Mouse (Mus musculus): ENCODE results near the gene 4933427D14Rik. TPM values are rescaled to one million over a fixed set of nuclear protein-coding genes. Genes with fewer than 3 reads are reported as not detected.

The 4933427D14Rik gene
- 1 to 10 TPM; 4.7 to 5.2 TPM for total RNA-seq (2021)
- long read RNA-seq, experiment 1, partial matches to known transcripts: 0 of 1 reads
- long read RNA-seq, experiment 1, other reads (novel, unspliced or antisense): 1 of 1 reads
- long read RNA-seq, experiment 2, partial matches to known transcripts: 1 of 4 reads
- long read RNA-seq, experiment 2, other reads (novel, unspliced or antisense): 3 of 4 reads

DNA sequence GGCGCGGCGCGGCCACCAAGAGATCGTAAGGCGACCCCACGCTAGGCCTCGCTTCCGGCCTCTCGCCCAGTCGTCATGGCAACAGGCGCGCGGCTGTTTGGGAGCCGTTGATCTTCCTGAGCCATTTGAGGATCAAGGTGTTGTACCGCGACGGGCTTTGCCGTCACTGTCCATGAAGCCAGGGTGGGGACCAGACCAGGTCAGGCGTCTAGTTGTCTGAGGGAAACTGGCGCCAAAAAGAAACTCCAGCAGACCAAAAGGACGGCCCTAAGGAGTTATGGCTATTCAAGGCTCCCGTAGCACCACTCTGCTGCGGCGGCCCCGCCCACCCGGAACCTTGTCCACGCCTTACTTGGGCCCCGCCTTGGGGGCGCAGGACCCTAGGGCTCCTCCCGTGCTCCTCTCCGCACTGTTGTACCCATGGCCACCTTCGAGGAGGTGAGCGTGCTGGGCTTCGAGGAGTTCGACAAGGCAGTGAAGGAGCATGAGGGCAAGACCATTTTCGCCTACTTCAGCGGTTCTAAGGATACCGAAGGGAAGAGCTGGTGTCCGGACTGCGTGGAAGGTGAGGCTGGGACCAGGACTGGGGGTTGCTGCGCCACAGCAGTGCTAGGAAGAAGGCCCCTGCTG is at the start of gene 4933427D14Rik, which contains the start of gene Txndc17:
TSS of gene 4933427D14Rik (minus strand) at position 256 of the 630 bp plus-strand sequence.
TSS of gene Txndc17 (plus strand) at position 344 of the 630 bp plus-strand sequence.
- peak; percentile 87 for DNase-seq
- intact Hi-C loops (cut with DNase I): loop anchor here (5.0 kb wide), 1 partner anchor 155 kb away; no protein-coding TSS in a partner anchor

DNA sequence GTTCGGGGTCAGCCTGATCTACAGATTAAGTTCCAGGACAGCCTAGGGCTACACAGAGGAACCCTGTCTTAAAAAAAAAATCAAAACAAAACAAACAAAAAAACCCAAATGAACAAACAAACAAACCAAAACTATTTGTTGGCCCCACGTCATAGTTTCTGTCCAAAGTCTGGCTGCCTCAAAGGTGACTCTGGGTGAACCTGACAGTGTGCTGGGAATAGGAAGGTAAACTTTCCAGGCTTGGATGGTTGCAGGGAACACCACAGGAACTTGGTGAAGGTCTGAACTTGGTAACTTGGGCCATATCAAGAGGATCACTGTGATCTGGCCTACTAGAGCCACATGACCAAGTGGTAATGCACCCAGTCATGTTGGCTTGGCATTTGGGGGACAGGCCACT is 49.2 kb upstream of the 4933427D14Rik start:
- no peak for DNase-seq
- intact Hi-C loops (cut with DNase I): no loop called here

DNA sequence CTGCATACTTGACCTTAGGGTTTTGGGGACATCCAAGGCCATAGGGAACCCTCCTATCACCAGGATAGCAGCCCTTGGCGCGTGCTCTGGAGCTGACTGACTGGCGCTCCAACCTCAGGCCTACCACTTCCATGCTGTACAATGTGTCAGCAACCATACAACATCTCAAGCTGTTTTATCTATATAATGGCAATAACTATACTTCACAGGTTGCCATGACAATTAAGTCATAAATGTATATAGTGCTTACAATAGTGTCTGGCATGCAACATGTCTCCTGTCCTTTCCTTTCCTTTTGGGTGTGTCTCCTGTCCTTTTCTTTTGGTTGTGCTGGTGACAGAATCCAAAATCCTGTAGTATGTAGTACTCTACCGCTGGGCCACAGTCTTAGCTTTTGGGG is 48.4 kb upstream of the 4933427D14Rik start:
- no peak for DNase-seq
- intact Hi-C loops (cut with DNase I): no loop called here

DNA sequence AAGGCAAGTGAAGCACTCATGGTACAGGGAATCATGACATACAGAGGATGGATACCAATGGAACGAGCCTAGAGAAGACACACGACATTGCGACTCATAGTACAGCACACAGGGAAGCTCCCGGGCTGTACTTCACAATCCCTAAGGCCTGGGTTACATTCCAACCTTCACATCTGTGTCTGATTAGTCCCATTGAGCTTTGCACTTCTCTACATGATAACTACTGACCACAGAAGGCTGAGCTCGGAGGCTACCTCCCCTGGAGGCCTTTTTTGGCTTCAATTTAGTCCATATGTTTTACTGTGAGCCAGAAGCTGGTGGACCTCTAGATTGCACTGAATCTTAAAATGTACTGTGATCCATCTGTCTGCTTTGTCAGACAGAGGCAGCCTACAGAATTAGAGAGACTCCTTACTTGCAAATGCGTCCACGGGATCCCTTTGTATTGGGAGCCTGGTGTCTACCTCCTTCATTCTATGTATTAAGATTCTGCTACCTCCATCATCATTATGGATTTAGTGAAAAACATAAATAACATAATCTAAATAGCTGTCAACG is 38.0 kb upstream of the 4933427D14Rik start:
- no peak for DNase-seq
- intact Hi-C loops (cut with DNase I): no loop called here

DNA sequence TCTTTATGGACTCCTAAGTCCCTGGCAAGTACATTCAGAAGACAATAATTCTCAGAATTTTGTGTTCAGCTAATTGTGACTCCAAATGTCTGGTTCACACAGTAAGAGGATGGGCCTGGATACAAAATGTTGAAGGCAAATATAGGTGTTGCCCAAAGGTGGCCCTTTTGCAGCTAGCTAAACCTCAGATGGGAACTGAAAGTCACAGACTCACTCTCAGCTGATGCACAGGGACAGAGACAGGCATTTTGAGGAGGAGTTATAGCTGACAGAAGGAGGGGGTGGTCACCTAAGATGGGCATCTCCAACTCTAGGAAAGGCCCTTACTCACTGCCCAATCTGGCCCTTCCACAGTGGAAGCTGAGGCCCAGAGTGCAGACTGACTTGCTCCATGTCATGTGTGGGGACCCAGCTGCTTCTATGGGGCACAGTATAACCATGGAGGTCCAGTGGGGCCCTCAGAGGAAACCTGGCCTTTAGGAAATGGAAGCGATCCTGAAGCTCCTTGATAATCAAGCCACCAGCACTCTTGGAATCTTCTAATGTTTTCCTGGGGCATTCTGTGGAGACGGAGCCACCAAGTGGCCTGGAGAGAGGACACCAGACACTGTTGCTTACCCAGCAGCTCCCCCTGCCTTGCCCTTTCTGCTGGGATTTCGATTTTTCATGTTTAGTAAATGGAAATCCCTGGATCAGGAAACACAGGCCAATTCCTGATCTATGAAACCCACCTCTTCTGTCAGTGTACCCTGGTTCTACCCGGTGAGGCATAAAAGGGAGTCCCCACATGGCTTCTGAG is 33.0 kb upstream of the 4933427D14Rik start:
- no peak for DNase-seq
- intact Hi-C loops (cut with DNase I): no loop called here

DNA sequence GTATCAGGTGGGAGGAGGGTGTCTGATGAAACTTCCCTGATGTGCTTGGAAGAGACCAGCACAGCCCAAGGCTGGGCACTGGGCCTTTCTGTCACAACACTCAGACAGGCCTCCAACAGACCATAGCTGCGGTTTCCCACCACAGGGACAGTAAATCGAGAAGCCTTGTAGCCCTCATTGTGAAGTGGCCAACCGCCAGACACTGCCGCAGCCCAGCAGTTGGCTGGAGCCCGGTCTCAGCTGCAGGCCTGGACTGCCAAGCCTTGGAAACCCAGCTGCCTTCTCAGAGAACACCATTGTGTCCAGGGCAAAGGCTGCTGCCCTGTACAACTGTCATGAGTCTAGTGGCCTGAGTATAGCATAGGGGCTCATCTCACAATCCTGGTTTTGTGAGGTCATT is 26.8 kb upstream of the 4933427D14Rik start:
- intact Hi-C loops (cut with DNase I): no loop called here
- DNase-seq: peak in 1 of 2 experiments; percentile 15

DNA sequence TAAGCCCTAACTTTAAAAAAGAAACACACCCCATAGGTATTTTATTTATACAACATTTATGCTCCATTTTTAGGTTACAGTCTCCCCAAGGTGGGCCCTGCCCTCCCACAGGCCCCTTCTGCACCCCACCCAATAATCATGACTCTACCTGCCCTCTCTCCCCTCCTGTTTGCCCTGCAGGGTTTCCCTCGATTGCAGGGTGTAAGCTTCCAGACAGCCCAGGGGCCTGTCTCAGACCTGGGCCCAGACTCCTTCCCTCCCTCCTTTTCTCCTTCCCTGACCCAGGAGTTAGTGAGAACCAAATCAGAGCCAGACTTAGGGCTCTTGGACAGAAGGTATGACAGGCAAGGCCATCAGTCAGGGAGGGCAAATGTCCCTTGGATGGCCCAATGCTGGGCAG is 25.7 kb upstream of the 4933427D14Rik start:
- intact Hi-C loops (cut with DNase I): no loop called here
- no peak for DNase-seq

DNA sequence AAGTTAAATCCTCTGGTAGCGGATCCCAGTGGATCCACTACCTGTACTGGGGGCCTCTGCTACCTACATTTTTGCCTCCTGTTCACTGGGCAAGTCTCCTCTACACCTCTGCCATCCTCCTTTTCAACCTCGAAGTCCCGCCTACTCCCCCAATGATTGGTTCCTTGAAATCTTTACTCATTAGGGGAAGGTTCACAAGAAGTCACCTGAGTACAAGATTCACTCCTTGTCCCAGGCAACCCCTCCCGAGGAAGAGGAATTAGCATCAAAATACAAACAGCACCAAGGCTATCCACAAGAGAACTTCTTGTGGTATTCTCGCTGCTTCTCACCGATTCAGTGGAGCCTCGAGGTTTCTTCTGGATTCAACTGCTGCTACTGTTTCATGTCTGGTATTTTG is 24.8 kb upstream of the 4933427D14Rik start:
- intact Hi-C loops (cut with DNase I): no loop called here
- DNase-seq: no peak

DNA sequence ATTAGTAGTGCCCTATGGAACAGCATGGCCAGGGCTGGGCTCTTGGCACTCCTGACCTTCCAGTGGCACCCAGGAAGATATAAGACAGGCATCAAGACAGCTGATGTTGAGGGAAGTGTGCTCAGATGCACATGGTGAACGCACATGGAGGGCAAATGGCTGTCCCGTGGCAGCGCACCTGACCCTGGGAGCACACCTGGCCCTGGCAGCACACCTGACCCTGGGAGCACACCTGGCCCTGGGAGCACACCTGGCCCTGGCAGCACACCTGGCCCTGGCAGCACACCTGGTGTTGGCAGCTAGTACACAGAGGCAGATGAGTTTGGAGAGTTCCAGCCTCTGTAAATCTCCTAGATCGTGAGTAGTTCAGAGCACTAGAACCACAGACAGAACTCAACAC is 21.3 kb upstream of the 4933427D14Rik start:
- intact Hi-C loops (cut with DNase I): loop anchor here (5.0 kb wide), 1 partner anchor 94 kb away; no protein-coding TSS in a partner anchor
- no peak for DNase-seq

DNA sequence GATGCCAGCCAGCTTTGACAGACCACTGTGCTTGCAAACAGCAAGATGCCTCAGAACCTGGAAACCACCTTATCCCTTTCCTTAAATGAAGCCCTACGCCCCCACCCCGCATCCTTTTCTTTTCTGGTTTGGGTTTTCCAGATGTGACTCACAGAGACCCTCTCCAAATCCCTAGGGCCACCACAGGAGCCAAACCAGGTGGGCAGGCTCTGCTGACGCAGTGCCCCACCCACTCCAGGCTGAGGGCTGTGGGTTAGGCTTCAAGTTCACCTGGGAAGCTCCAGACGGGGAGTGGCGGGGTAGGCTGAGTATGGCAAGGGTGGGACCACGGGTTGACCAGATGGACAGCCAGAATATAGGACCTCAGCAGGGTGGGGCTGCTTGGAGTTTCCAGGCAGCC is 19.6 kb upstream of the 4933427D14Rik start:
- intact Hi-C loops (cut with DNase I): loop anchor here (5.0 kb wide), 1 partner anchor 95 kb away; no protein-coding TSS in a partner anchor

DNA sequence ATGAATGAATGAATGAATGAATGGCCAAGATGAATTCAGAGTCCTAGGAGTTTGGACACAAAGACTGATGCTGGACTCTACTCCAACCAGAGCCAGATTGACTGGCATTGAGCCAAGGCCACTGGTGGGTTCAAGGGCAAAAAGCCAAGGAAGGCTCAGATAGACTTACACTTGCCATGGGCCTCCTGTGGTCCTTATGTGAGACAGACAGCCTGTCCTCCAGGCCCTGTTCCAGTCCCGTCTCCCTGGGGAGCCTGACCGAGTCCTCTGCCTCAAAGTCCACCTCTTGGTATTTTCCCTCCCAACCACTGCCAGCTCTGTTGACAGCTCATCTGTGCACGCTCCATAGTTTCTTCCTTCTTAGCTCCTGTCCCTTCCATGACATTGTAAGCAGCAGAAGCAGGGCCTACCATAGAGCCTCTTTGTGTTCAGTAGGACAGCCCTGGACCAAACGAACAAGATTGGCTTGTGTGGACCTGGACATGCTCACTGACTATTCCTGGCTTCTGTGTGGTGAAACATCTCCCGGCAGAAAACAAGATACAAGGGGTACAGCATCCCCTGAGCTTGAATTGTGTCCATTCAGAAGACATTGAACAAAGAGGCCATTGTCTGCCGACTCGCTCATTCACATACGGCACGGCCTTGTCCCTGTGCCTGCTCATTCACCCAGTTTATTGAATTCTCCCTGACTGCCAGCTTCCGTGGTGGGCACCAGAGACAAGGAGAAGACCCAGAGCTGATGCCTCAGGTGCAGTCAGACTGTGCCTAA is 18.9 kb upstream of the 4933427D14Rik start:
- intact Hi-C loops (cut with DNase I): loop anchor here (5.0 kb wide), 1 partner anchor 96 kb away; no protein-coding TSS in a partner anchor

More for the DNA sequence above, 19.6 kb upstream of the 4933427D14Rik start:
- no peak for DNase-seq

DNA sequence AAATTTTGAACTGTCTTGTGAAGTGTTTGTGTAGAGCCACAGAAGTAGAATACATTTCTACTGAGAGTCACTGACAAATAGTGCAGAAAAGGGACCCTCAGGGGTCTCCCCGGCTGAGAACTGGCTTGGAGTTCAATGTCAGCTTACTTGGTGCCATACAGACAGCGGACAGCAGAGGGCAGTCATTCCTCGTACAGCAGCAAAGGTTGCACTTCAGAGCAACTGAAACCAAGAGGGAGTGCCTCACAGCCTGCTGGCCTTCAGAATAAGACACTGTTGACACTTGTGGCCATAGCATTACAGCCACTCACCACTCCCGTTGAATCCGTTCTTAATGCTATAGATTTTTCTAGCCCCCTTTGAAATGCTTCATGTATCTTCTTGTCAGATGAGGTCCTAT is 17.6 kb upstream of the 4933427D14Rik start:
- DNase-seq: peak; percentile 76 to 83
- intact Hi-C loops (cut with DNase I): loop anchor here (2.0 to 5.0 kb wide), 4 partner anchors 38 to 337 kb away; no protein-coding TSS in a partner anchor

More for the DNA sequence above, 18.9 kb upstream of the 4933427D14Rik start:
- no peak for DNase-seq

DNA sequence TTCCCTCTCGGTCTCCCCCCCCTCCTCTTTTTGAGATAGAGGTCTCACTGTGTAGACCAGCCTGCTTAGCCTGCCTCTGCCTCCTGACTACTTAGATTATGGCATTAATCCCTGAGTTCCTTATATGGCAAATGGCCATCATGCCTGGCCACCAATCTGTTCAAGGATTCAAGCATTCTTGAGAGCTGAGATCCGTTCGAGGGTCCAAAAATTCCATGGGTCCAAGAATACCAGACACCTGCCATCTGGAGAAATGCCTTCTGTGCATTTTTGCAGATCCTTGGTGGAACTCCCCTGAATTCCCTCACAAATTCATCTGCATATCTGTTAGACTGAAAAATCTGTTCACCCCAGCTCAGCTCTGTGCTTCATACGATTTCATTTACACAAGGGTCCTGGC is 16.2 kb upstream of the 4933427D14Rik start:
- intact Hi-C loops (cut with DNase I): loop anchor here (5.0 kb wide), 1 partner anchor 339 kb away; no protein-coding TSS in a partner anchor
- DNase-seq: no peak

DNA sequence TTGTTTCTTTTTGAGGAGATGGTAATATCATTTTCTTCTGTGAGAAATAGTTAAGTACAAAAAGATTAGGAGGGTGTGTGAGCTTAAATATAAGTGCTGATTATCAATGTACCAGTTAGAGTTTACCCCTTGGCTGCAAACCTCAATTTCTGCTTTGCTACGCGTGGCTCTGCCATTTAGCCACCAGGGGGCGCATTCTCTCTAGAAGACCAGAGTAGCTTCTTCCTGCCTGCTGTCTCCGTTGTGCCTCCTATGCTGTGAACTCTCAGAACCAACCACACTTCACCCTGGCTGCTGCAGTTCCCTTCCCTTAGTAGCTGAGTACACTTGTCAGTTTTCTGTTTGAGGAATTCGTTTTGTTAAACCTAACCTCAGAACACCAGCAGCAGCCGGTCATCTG is 14.0 kb upstream of the 4933427D14Rik start:
- DNase-seq: peak; percentile 72 to 81
- intact Hi-C loops (cut with DNase I): loop anchor here (5.0 kb wide), 1 partner anchor 341 kb away; no protein-coding TSS in a partner anchor

DNA sequence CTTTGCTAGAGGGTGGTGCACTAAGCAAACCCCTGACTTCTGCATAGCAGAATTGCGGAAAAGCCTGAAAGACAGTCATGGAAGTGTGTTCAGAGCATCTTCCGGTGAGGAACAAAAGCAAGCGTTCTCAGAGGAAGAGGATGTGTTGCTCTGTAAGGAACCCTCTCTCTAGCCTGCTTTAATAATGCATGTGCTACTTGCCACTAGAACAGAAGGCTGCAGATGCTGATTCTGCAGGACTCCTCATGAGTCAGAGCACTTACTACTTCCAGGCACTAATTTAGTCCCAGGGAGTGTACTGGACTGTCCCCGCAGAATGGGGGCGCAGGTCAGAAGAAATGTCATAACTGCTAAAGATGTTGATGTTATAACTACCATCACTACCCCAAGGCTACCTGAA is 9.9 kb upstream of the 4933427D14Rik start:
- DNase-seq: no peak
- intact Hi-C loops (cut with DNase I): no loop called here

DNA sequence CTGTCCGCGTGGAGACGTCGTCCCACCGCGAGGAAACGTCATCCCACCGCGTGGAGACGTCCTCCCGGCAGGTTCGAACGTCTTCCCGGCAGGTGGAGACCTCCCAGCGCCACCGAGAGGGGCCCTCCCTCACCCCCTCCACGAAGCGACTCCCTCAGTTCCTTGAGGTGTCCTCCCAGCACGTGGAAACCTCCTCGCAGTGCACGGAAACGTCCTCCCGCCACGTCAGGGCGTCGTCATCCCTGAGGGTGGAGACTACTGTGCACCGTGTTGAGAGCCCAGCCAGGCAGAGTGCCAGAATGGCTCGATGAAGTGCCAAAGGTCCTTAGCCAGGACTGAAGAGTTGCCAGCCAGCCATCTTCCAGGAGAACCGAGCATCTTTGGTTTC is 8.1 kb upstream of the 4933427D14Rik start, which contains the start of gene Med31:
TSS of gene Med31 (minus strand) at position 183 of the 388 bp plus-strand sequence.
- intact Hi-C loops (cut with DNase I): no loop called here
- DNase-seq: peak; percentile 68 to 81

DNA sequence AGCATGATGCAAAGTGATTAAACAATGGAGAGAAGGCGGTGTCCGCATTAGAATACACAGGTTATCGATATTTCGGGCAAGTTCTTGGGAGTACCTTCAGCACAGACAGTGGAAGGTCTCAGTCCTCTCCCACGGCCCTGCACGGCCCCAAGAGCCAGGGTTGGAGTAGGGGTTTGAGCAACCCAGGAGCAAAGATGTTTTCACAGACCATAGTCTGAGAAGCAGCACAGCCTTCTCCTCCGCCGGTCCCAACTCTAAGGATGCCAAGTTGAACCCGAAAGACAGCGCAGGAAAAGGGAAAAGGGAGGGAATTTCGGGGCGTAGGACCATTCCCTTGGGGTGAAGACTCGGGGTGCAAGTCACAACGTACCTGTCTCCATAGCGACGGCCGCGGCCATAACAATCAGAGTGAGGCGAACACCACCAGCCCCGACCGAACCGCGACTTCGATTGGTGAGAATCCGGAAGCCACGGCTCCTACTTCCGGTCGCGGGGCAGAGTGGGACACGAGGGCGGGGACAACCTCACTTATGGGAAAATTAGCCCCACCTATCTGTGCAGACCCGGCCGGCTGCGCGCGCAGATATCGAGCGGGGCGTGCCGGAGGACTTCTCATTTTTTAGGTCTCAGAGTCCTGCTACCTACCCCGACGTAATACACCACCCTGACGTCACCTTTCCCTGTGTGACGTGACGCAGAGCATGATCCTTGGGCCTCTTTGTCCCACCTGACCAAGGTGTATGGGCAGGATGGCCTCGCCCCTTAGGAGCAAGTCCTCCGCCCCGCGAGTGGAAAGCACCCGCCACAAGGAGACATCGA is 7.5 kb upstream of the 4933427D14Rik start:
- intact Hi-C loops (cut with DNase I): no loop called here
- DNase-seq: peak; percentile 91 to 95

DNA sequence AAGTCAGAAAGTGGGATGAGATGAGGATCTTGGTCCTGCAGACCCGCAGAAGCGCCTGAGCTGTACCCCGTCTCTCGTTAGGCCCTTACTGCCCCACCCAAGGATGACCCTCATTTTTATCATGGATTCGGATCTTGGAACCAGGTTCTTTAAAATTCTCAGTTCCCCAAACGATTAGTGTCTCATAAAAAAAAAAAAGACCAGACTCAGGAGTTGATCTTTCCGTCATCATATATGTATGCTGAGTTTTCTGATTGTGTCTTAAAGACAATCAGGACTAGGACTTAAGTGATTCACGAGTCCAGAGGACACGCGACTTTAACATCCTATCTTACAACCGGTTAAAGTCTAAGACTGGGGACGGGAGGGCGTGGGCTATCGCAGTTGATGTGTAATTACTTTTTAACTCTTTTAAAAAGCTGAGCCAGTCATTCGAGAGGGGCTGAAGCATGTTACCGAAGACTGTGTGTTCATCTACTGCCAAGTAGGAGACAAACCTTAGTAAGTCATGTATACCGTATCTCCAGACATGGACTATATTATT is 647 bp upstream of the 4933427D14Rik start:
- no peak for DNase-seq

More for the DNA sequence above, 647 bp upstream of the 4933427D14Rik start:
- intact Hi-C loops (cut with DNase I): loop anchor here (5.0 kb wide), 1 partner anchor 156 kb away; no protein-coding TSS in a partner anchor
